Mouse (Mus musculus) hindbrain, postnatal 0 days (tissue): Measurements from ENCODE around the gene Vwc2l. TPM values are rescaled to one million over a fixed set of nuclear protein-coding genes. Genes with fewer than 3 reads are reported as not detected.

Experiments used
- ATAC-seq: fragments of 200-750 bp; cut with Nextera tagmentation; 2 replicates; pipeline ENCODE4 v1.8.0; 2017; ENCODE audit warnings: mild to moderate bottlenecking, moderate TSS enrichment, moderate library complexity
- DNase-seq: peaks from one replicate; pipeline ENCODE4 v3.0.0-alpha.2; 2015; ENCODE audit warnings: low spot score
- H3K27ac ChIP-seq: fragments of 300-500 bp; sonication (generic); 2 replicates; pipeline ENCODE4 v1.5.1; 2014; ENCODE audit warnings: mild to moderate bottlenecking
- H3K27me3 ChIP-seq: fragments of 300-500 bp; sonication (generic); 2 replicates; pipeline ENCODE4 v1.6.1; 2014; ENCODE audit warnings: low read length, mixed read lengths; ENCODE audit not compliant: insufficient read depth
- H3K36me3 ChIP-seq: fragments of 300-500 bp; sonication (generic); 2 replicates; pipeline ENCODE4 v1.6.1; 2014; ENCODE audit warnings: low read length, mixed read lengths; ENCODE audit not compliant: insufficient read depth
- H3K4me1 ChIP-seq: fragments of 300-500 bp; sonication (generic); 2 replicates; pipeline ENCODE4 v1.6.1; 2014; ENCODE audit warnings: antibody characterized with exemption, low read length, mixed read lengths; ENCODE audit not compliant: insufficient read depth
- H3K4me2 ChIP-seq: fragments of 300-500 bp; sonication (generic); 2 replicates; pipeline ENCODE4 v1.6.1; 2014; ENCODE audit warnings: low read depth, mild to moderate bottlenecking, low read length, moderate library complexity, mixed read lengths
- H3K4me3 ChIP-seq: fragments of 300-500 bp; sonication (generic); 2 replicates; pipeline ENCODE4 v1.5.1; 2014; ENCODE audit warnings: low read length
- H3K9ac ChIP-seq: fragments of 300-500 bp; sonication (generic); replicated peaks from 2 replicates; pipeline ENCODE4 v1.6.1; 2014; ENCODE audit warnings: mild to moderate bottlenecking, low read length, moderate library complexity, mixed read lengths
- H3K9me3 ChIP-seq: fragments of 300-500 bp; sonication (generic); 2 replicates; pipeline ENCODE4 v1.6.1; 2016; ENCODE audit warnings: low read length, mixed read lengths
- CTCF ChIP-seq: IDR thresholded peaks from 2 replicates; pipeline ENCODE4 v1.5.1; 2016; ENCODE audit warnings: antibody characterized with exemption, control low read depth, low read depth
- WGBS: fragments of 180-500 bp; shearing (Covaris S2); extraction: QIAGEN DNeasy Blood & Tissue Kit; methylation state at CpG from one replicate; pipeline ENCODE4 v1.1.7; 2014; 5-methylcytosine and 5-hydroxymethylcytosine counted together
- polyA plus RNA-seq: library from polyadenylated mRNA; unstranded; fragments of >200 nt; fragmentation: Nextera tagmentation; extraction: Ambion mirVana; gene quantifications from 2 replicates; pipeline ENCODE4 v1.2.1, GENCODE M21; 2015
- total RNA-seq: library from RNA; depleted of rRNA; stranded (reverse); fragments of >200 nt; gene quantifications from 2 replicates; pipeline ENCODE4 v1.2.3, GENCODE M21; 2014; rRNA removed

Gene Vwc2l
- total RNA-seq (9.7 and 15.6 TPM in 2 replicates), polyA plus RNA-seq (7.1 TPM in 2 replicates)

- Histone ChIP-seq H3K9me3 (no peaks in the 10 kb centered on the region), H3K36me3 (no peaks in the 10 kb centered on the region), H3K27me3 (no peaks in the 10 kb centered on the region), H3K4me3 (peak within 1 kb of the TSS; percentile 39), H3K27ac (peak within 1 kb of the TSS; percentile 36; the same call in 1 of the 2 replicates), H3K4me1 (no peaks in the 10 kb centered on the region), H3K9ac (peak within 1 kb of the TSS; percentile 18; the same call in 1 of the 2 replicates), H3K4me2 (peak within 1 kb of the TSS; percentile 62)
- DNase-seq, result peak; percentile 85
- peak; percentile 32; the same call in 1 of the 2 replicates for TF ChIP-seq CTCF
- peak; percentile 82 for ATAC-seq
- 5% methylated on average over 13 of the region's 13 CpGs for WGBS
These were observed at the start of gene Vwc2l for GRCm38 (mm10) chr1:70725655-70726066. TSS of gene Vwc2l (plus strand) at chr1:70725715.

- Histone ChIP-seq H3K9ac (no peak overlapping the region), H3K27me3 (no peaks in the 10 kb centered on the region), H3K9me3 (no peaks in the 10 kb centered on the region), H3K36me3 (no peaks in the 10 kb centered on the region), H3K27ac (no peak overlapping the region), H3K4me1 (no peaks in the 10 kb centered on the region), H3K4me3 (no peak overlapping the region), H3K4me2 (no peak overlapping the region)
- ATAC-seq (no peak), DNase-seq (peak; percentile 52)
- no peak for TF ChIP-seq CTCF
- WGBS, result 61% methylated on average over 2 of the region's 2 CpGs
These were observed 33.0 kb upstream of the Vwc2l start for GRCm38 (mm10) chr1:70692529-70692928.

GRCm38 (mm10) chr1:70700270-70700669 lies 25.2 kb upstream of the Vwc2l start:
- Histone ChIP-seq H3K4me1 (no peaks in the 10 kb centered on the region), H3K36me3 (no peaks in the 10 kb centered on the region), H3K9me3 (no peaks in the 10 kb centered on the region), H3K27me3 (no peaks in the 10 kb centered on the region), H3K4me2 (no peak overlapping the region), H3K4me3 (no peak overlapping the region), H3K9ac (no peak overlapping the region), H3K27ac (no peak overlapping the region)
- TF ChIP-seq CTCF, result no peak
- ATAC-seq (no peak), DNase-seq (no peak)
- 76% methylated on average over 5 of the region's 5 CpGs for WGBS

GRCm38 (mm10) chr1:70703934-70704333 lies 21.6 kb upstream of the Vwc2l start:
- H3K4me3 ChIP-seq, result no peak overlapping the region

GRCm38 (mm10) chr1:70705821-70706220 lies 19.7 kb upstream of the Vwc2l start:
- H3K9me3 ChIP-seq, result no peaks in the 10 kb centered on the region
- H3K4me3 ChIP-seq, result no peak overlapping the region
- no peaks in the 10 kb centered on the region for H3K27me3 ChIP-seq
- H3K9ac ChIP-seq, result no peak overlapping the region
- ATAC-seq (no peak), DNase-seq (no peak)
- H3K36me3 ChIP-seq, result no peaks in the 10 kb centered on the region
- H3K4me1 ChIP-seq, result no peaks in the 10 kb centered on the region
- no peak overlapping the region for H3K4me2 ChIP-seq
- TF ChIP-seq CTCF, result no peak
- 68% methylated on average over 3 of the region's 3 CpGs for whole genome bisulfite sequencing
- H3K27ac ChIP-seq, result no peak overlapping the region

More at GRCm38 (mm10) chr1:70703934-70704333, 21.6 kb upstream of the Vwc2l start:
- TF ChIP-seq CTCF, result no peak
- no peaks in the 10 kb centered on the region for H3K36me3 ChIP-seq
- no peaks in the 10 kb centered on the region for H3K27me3 ChIP-seq
- DNase-seq (no peak), ATAC-seq (no peak)
- 73% methylated on average over 3 of the region's 3 CpGs for WGBS
- no peaks in the 10 kb centered on the region for H3K4me1 ChIP-seq
- no peak overlapping the region for H3K4me2 ChIP-seq
- H3K27ac ChIP-seq, result no peak overlapping the region
- no peak overlapping the region for H3K9ac ChIP-seq
- H3K9me3 ChIP-seq, result no peaks in the 10 kb centered on the region

GRCm38 (mm10) chr1:70725045-70725444 lies 470 bp upstream of the Vwc2l start:
- Histone ChIP-seq H3K9ac (peak overlapping the region; percentile 18; the same call in 1 of the 2 replicates), H3K9me3 (no peaks in the 10 kb centered on the region), H3K27ac (no peak overlapping the region; the same call in 1 of the 2 replicates), H3K4me2 (peak overlapping the region; percentile 62), H3K27me3 (no peaks in the 10 kb centered on the region), H3K4me3 (peak overlapping the region; percentile 39), H3K36me3 (no peaks in the 10 kb centered on the region), H3K4me1 (no peaks in the 10 kb centered on the region)
- WGBS, result 39% methylated on average over 5 of the region's 5 CpGs
- ATAC-seq (no peak), DNase-seq (peak; percentile 51)
- peak; percentile 36 for TF ChIP-seq CTCF

- Histone ChIP-seq H3K4me1 (no peaks in the 10 kb centered on the region), H3K9me3 (no peaks in the 10 kb centered on the region), H3K36me3 (no peaks in the 10 kb centered on the region), H3K4me3 (no peak overlapping the region), H3K4me2 (no peak overlapping the region), H3K9ac (no peak overlapping the region), H3K27me3 (no peaks in the 10 kb centered on the region), H3K27ac (no peak overlapping the region)
- DNase-seq, result no peak
- no peak for TF ChIP-seq CTCF
- no peak for ATAC-seq
These were observed 61.6 kb downstream of the Vwc2l start for GRCm38 (mm10) chr1:70787146-70787545.
